Mouse (Mus musculus) activated CD4-positive, CD25-positive, alpha-beta regulatory T cell, adult 4 months (primary cell): ENCODE measurements around the gene Cyp2c50. TPM values are rescaled to one million over a fixed set of nuclear protein-coding genes. Genes with fewer than 3 reads are reported as not detected.
"Not testable (repeated sequence)": the region's sequence is repeated elsewhere in the genome, so short reads cannot be mapped to it uniquely, and the experiment has no call there.

Experiments
- ATAC-seq: one replicate; pipeline ENCODE4 v1.8.0; 2017
- polyA plus RNA-seq, 2 experiments: library from polyadenylated mRNA; unstranded; fragments of 100-300 nt; shearing (Covaris generic); gene quantifications; one replicate each; pipeline ENCODE4 v1.2.1; 2017

Gene Cyp2c50
- not detected for polyA plus RNA-seq

DNA sequence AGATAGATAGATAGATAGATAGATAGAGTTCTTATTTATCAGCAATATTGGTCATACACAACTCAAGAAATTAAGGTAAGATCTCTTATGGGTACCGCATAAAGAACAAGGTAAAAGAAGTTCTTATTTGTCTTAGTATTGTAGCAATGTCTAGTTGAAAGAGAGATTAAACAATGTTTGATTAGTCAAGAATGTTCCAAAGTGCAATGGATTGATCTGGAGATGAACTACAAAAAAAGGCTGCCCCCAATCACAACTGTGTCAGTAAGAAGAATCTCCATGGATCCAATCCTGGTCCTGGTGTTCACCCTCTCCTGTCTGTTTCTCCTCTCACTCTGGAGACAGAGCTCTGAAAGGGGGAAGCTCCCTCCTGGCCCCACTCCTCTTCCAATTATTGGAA lies at the start of gene Cyp2c50:
TSS of gene Cyp2c50 (plus strand) at position 268 of the 400 bp plus-strand sequence.
- not testable (repeated sequence) for ATAC-seq

DNA sequence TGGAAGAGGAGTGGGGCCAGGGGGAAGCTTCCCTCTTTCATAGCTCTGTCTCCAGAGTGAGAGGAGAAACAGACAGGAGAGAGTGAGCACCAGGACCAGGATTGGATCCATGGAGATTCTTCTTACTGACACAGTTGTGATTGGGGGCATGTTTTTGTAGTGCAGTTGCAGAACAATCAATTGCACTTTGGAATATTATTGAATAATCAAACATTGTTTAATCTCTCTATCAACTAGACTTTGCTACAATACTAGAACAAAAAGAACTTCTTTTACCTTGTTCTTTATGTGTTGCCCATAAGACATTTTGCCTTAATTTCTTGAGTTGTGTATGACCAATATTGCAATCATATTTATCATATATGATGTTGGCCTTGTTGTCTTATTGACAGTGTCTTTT lies 15.8 kb upstream of the Cyp2c50 start, which contains the start of gene Cyp2c54:
TSS of gene Cyp2c54 (minus strand) at position 127 of the 400 bp plus-strand sequence.
- no peak for ATAC-seq

DNA sequence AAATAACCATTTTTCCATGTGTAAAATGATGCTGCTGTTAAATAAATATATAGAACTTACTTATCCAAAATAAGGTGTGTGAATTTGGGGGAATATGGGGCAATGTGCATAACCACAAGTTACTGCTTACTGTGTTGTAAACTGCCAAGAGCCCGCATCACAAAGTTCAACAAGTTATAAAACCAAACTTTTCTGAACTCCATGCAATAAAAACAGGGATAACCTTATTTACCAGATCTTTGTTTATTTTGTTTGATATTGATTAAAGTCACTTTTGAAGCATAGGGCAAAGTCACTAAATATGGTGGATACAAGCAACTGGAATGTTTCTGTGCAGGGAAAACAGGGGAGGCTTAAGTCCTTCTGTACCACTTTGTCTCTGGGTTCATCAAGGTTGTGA lies 1.1 kb upstream of the Cyp2c50 start:
- no peak for ATAC-seq

DNA sequence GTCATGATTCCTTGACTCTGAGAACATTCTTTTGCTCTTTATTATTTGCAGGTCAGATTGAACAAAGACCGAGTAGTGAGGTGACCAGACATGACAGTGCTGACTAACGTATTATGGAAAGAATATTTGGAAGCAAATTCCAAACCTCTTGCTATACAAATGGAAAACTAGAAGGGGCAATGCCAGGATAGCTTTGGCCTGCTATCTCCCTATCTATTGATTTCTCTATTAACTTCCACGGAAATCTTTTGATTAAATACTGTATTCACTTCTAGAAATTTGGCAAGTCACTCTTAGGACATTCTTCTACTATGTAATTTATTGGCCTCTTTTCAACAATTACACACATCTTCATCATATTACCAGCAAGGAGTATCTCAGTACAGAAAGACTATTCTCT lies 1.6 kb downstream of the Cyp2c50 start:
- ATAC-seq = no peak

DNA sequence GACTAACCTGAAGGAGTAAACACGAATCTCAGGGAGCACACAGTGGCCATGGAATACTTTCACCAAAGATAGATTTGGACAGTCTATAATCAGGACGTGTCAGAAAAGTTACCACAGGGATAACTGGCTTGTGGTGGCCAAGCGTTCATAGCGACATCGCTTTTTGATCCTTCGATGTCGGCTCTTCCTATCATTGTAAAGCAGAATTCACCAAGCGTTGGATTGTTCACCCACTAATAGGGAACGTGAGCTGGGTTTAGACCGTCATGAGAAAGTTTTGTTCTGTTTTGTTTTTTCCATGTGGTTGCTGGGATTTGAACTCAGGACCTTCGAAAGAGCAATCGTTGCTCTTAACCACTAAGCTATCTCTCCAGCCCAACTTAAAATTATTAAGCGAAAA lies 30.1 kb downstream of the Cyp2c50 start:
- not testable (repeated sequence) for ATAC-seq

DNA sequence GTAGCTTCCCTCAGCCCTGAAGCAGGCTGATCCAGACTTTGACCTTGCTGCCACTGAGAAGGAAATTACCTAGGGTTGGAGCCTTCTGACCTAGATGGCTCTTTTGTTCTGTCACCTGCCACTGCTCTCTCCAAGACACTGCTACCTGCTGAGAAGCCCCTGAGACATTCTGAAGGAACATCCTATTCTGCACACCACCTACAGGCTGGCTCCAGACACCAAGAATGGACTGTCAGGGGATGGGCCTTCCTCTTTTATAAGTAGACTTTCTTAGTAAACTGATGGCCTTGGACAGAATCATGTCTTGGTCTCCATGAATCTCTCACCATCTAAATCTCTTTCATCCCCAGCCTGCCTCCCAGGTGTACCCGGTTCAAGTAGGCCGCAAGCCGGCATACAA lies 35.7 kb downstream of the Cyp2c50 start:
- not testable (repeated sequence) for ATAC-seq

DNA sequence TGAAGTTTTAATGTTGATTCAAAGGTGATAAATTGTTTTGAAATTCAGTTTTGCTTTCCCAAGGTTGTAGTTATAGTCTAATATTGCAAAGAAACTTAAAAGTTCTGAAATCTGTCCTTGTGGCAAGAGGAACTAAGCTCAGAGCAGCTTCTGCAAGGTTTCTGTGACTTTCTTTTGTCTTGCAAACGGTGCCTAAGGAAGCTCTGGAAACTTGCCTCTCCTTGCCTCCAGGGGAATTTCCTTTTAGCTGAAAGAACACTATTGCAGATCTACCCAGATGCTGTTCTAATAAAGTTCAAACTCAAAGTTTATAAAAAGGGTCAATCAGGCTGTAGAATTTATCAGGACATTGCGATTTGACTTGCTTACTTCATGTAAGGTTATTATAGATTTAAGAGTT lies 37.5 kb downstream of the Cyp2c50 start:
- not testable (repeated sequence) for ATAC-seq

Other genes with a start within 250 kb of the Cyp2c50 start
- not detected for gene Cyp2c69, start 202.9 kb upstream of the Cyp2c50 start, polyA plus RNA-seq
- not detected for gene Cyp2c37, start 97.3 kb upstream of the Cyp2c50 start, polyA plus RNA-seq
- not detected for gene Cyp2c54, start 15.9 kb upstream of the Cyp2c50 start, polyA plus RNA-seq
- not detected for gene Cyp2c70, start 97.6 kb downstream of the Cyp2c50 start, polyA plus RNA-seq
- 100 to 1,000 TPM; 169 to 193 TPM for gene Pdlim1, start 182.2 kb downstream of the Cyp2c50 start, polyA plus RNA-seq